9 mouse cellular contexts compared by ENCODE assay signal in genomic region chr7:115310400-115311225, GRCm38 (mm10).
DNase-seq lines count a peak whose midpoint lies in the region; ATAC-seq and TF ChIP-seq lines count a peak whose summit lies in the region.
"Had no signal": no experiment of that assay in that cellular context is flagged by ENCODE, and none has a peak within 500 bp of the region (broad histone marks: within the 10 kb centered on the region; RNA-seq: fewer than 3 reads in every experiment).

No protein-coding gene starts in this region.

- H3K36me3 ChIP-seq in limb, embryonic 13.5 days: no peaks in the 10 kb centered on the region
- H3K36me3 ChIP-seq in limb, embryonic 10.5 days: no peaks in the 10 kb centered on the region
- H3K36me3 ChIP-seq in hindbrain, embryonic 14.5 days (replicated peaks; ENCODE audit: control insufficient read depth, insufficient read depth): no peaks in the 10 kb centered on the region
- no peaks in the 10 kb centered on the region for H3K36me3 ChIP-seq in neural tube, embryonic 13.5 days

- H3K27ac ChIP-seq in limb, embryonic 13.5 days: no peak overlapping the region
- H3K27ac ChIP-seq in limb, embryonic 10.5 days: no peak overlapping the region
- no peak overlapping the region for H3K27ac ChIP-seq in hindbrain, embryonic 14.5 days
- no peak overlapping the region for H3K27ac ChIP-seq in neural tube, embryonic 13.5 days (replicated peaks)
- H3K27ac ChIP-seq: heart, adult 2 months had no signal

- H3K9me3 ChIP-seq in limb, embryonic 13.5 days: no peaks in the 10 kb centered on the region
- H3K9me3 ChIP-seq in limb, embryonic 10.5 days (replicated peaks): no peaks in the 10 kb centered on the region
- no peaks in the 10 kb centered on the region for H3K9me3 ChIP-seq in hindbrain, embryonic 14.5 days (ENCODE audit: control insufficient read depth, low read length)
- H3K9me3 ChIP-seq in neural tube, embryonic 13.5 days: no peaks in the 10 kb centered on the region

- 47% methylated on average over 5 of the region's 5 CpGs for WGBS in limb, embryonic 13.5 days
- 69% methylated on average over 5 of the region's 5 CpGs for WGBS in limb, embryonic 10.5 days
- WGBS in hindbrain, embryonic 14.5 days: 52% methylated on average over 5 of the region's 5 CpGs
- 59% methylated on average over 5 of the region's 5 CpGs for WGBS in neural tube, embryonic 13.5 days

- no peak overlapping the region for H3K4me3 ChIP-seq in limb, embryonic 13.5 days
- no peak overlapping the region for H3K4me3 ChIP-seq in limb, embryonic 10.5 days
- H3K4me3 ChIP-seq in hindbrain, embryonic 14.5 days (replicated peaks; ENCODE audit: low read length): no peak overlapping the region
- H3K4me3 ChIP-seq in neural tube, embryonic 13.5 days: no peak overlapping the region
- H3K4me3 ChIP-seq: heart, adult 2 months had no signal

- no peak for DNase-seq in limb, embryonic 10.5 days (ENCODE audit: low spot score)
- peak; percentile 93 for DNase-seq in brain, embryonic 14.5 days (ENCODE audit: low read depth)
- peak; percentile 76 for DNase-seq in hindbrain, embryonic 14.5 days (ENCODE audit: low spot score)
- DNase-seq in layer of hippocampus, postnatal 25 days (ENCODE audit: extremely low spot score in 1 of 2, low spot score in 1 of 2): no peak

- TF ChIP-seq POLR2A in brain, embryonic 14.5 days (IDR thresholded peaks at IDR 0.05; ENCODE audit: borderline replicate concordance, extremely low read depth, insufficient read depth, insufficient read length, poor library complexity, severe bottlenecking): no peak

- no peak overlapping the region for H3K4me2 ChIP-seq in limb, embryonic 13.5 days (replicated peaks)
- H3K4me2 ChIP-seq in hindbrain, embryonic 14.5 days (replicated peaks): no peak overlapping the region
- no peak overlapping the region for H3K4me2 ChIP-seq in neural tube, embryonic 13.5 days

- no peak overlapping the region for H3K9ac ChIP-seq in limb, embryonic 13.5 days
- H3K9ac ChIP-seq in hindbrain, embryonic 14.5 days: no peak overlapping the region
- no peak overlapping the region for H3K9ac ChIP-seq in neural tube, embryonic 13.5 days

- peaks cover 10% of the 10 kb centered on the region for H3K4me1 ChIP-seq in limb, embryonic 13.5 days
- no peaks in the 10 kb centered on the region for H3K4me1 ChIP-seq in limb, embryonic 10.5 days
- peaks cover 13% of the 10 kb centered on the region for H3K4me1 ChIP-seq in hindbrain, embryonic 14.5 days (replicated peaks; ENCODE audit: control insufficient read depth, insufficient read depth, low read length)
- H3K4me1 ChIP-seq in neural tube, embryonic 13.5 days (replicated peaks): peaks cover 9% of the 10 kb centered on the region

- no peaks in the 10 kb centered on the region for H3K27me3 ChIP-seq in limb, embryonic 13.5 days
- no peaks in the 10 kb centered on the region for H3K27me3 ChIP-seq in limb, embryonic 10.5 days (ENCODE audit: low read depth, poor library complexity, severe bottlenecking)
- no peaks in the 10 kb centered on the region; the same call in 1 of the 2 replicates for H3K27me3 ChIP-seq in hindbrain, embryonic 14.5 days (ENCODE audit: control insufficient read depth, insufficient read depth, low read length)
- no peaks in the 10 kb centered on the region for H3K27me3 ChIP-seq in neural tube, embryonic 13.5 days

- peak; percentile 76 for ATAC-seq in limb, embryonic 13.5 days (ENCODE audit: low FRiP score, low read depth)
- ATAC-seq in hindbrain, embryonic 14.5 days (ENCODE audit: low FRiP score): peak; percentile 74; the same call in 1 of the 2 replicates
- ATAC-seq in neural tube, embryonic 13.5 days (ENCODE audit: low read depth): peak; percentile 92
- ATAC-seq in megakaryocyte, adult 5-6 weeks (ENCODE audit: poor library complexity, severe bottlenecking): no peak
- ATAC-seq in inflammation-experienced regulatory T-cells, adult 6 months: no peak

- TF ChIP-seq CTCF in brain, embryonic 14.5 days (IDR thresholded peaks at IDR 0.05; ENCODE audit: borderline replicate concordance, extremely low read depth, insufficient read depth, insufficient read length): no peak

Comparison
In these comparisons a context has a peak if more than half of its experiments do, and no peak if none do; other contexts are left out.
1. ATAC-seq: peak in limb, embryonic 13.5 days (single experiment), hindbrain, embryonic 14.5 days (single experiment) and neural tube, embryonic 13.5 days (single experiment); none in megakaryocyte, adult 5-6 weeks (single experiment) and inflammation-experienced regulatory T-cells, adult 6 months (single experiment).
2. DNase-seq: peak in brain, embryonic 14.5 days (single experiment) and hindbrain, embryonic 14.5 days (single experiment); none in limb, embryonic 10.5 days (single experiment) and layer of hippocampus, postnatal 25 days (0 of 2).